Mouse (Mus musculus) MEL (cell line): ENCODE measurements around the gene Cadps2. TPM values are rescaled to one million over a fixed set of nuclear protein-coding genes. Genes with fewer than 3 reads are reported as not detected.

Source experiments
- DNase-seq: peaks from one replicate; pipeline ENCODE4 v3.0.0; 2011; ENCODE audit warnings: low read depth, low spot score
- H3K27ac ChIP-seq: 2 replicates; pipeline ENCODE4 v1.5.1; 2012; ENCODE audit warnings: low read depth, mild to moderate bottlenecking, control low read depth, low read length, moderate library complexity; ENCODE audit not compliant: control insufficient read depth
- H3K27me3 ChIP-seq, 2 experiments: fragments of 150-350 bp in 1 of 2; sonication (generic) in 1 of 2; 2 replicates each; pipeline ENCODE4 v1.6.1; 2012; ENCODE audit warnings: low read length in 2 of 2, mild to moderate bottlenecking in 2 of 2, improper control_type of control experiment in 1 of 2, moderate library complexity in 1 of 2; ENCODE audit not compliant: insufficient read depth in 2 of 2, control insufficient read depth in 1 of 2
- H3K36me3 ChIP-seq, 2 experiments: 2 replicates each; pipeline ENCODE4 v1.6.1; 2012 to 2014; ENCODE audit warnings: low read length in 2 of 2, improper control_type of control experiment in 1 of 2, inconsistent platforms in 1 of 2, mild to moderate bottlenecking in 1 of 2; ENCODE audit not compliant: insufficient read depth in 2 of 2, control insufficient read depth in 1 of 2
- H3K4me1 ChIP-seq, 2 experiments: fragments of 150-350 bp in 1 of 2; sonication (generic) in 1 of 2; 2 replicates each; pipeline ENCODE4 v1.6.1; 2012; ENCODE audit warnings: low read length in 2 of 2, improper control_type of control experiment in 1 of 2, mild to moderate bottlenecking in 1 of 2; ENCODE audit not compliant: insufficient read depth in 2 of 2, control insufficient read depth in 1 of 2
- H3K4me3 ChIP-seq, 2 experiments: fragments of 150-350 bp in 1 of 2; sonication (generic) in 1 of 2; 2 replicates each; pipeline ENCODE4 v1.5.1; 2012; ENCODE audit warnings: low read depth in 2 of 2, low read length in 2 of 2, mild to moderate bottlenecking in 2 of 2, moderate library complexity in 2 of 2, control low read depth in 1 of 2, improper control_type of control experiment in 1 of 2; ENCODE audit not compliant: control insufficient read depth in 1 of 2, insufficient read depth in 1 of 2
- H3K79me2 ChIP-seq: 2 replicates; pipeline ENCODE4 v1.6.1; 2012; ENCODE audit warnings: mild to moderate bottlenecking, low read length, moderate library complexity; ENCODE audit not compliant: control insufficient read depth, poor library complexity, insufficient read depth
- H3K9ac ChIP-seq: 2 replicates; pipeline ENCODE4 v1.6.1; 2012; ENCODE audit warnings: low read depth, mild to moderate bottlenecking, control low read depth, low read length, moderate library complexity; ENCODE audit not compliant: control insufficient read depth, poor library complexity, severe bottlenecking
- H3K9me3 ChIP-seq: fragments of 150-350 bp; sonication (generic); replicated peaks from 2 replicates; pipeline ENCODE4 v1.6.1; 2012; ENCODE audit warnings: mild to moderate bottlenecking, low read length, improper control_type of control experiment, moderate library complexity; ENCODE audit not compliant: insufficient read depth
- EP300 ChIP-seq, 2 experiments: IDR thresholded peaks; 2 replicates each; pipeline ENCODE4 v1.6.1; 2011; ENCODE audit warnings: improper control_type of control experiment in 2 of 2, low read length in 2 of 2, low read depth in 1 of 2, mild to moderate bottlenecking in 1 of 2
- JUND ChIP-seq: IDR thresholded peaks from 2 replicates; pipeline ENCODE4 v1.6.1; 2011; ENCODE audit warnings: low read depth, mild to moderate bottlenecking, improper control_type of control experiment, low read length
- MAFK ChIP-seq: IDR thresholded peaks from 2 replicates; pipeline ENCODE4 v1.6.1; 2011; ENCODE audit warnings: low read depth, mild to moderate bottlenecking, low read length, improper control_type of control experiment, borderline replicate concordance
- MEF2A ChIP-seq: IDR thresholded peaks from 2 replicates; pipeline ENCODE4 v1.6.1; 2014; ENCODE audit warnings: low read depth, mild to moderate bottlenecking, inconsistent platforms, low read length, improper control_type of control experiment; ENCODE audit not compliant: poor library complexity, insufficient replicate concordance, severe bottlenecking; ENCODE audit errors: extremely low read depth
- MYB ChIP-seq: IDR thresholded peaks from 2 replicates; pipeline ENCODE4 v1.6.1; 2011; ENCODE audit warnings: mild to moderate bottlenecking, low read depth, low read length, improper control_type of control experiment
- MYC ChIP-seq: IDR thresholded peaks from 2 replicates; pipeline ENCODE4 v1.6.1; 2011; ENCODE audit warnings: low read depth, mild to moderate bottlenecking, low read length, improper control_type of control experiment, moderate library complexity
- POLR2AphosphoS2 ChIP-seq: IDR thresholded peaks from 2 replicates; pipeline ENCODE4 v1.6.1; 2011; ENCODE audit warnings: low read length, improper control_type of control experiment
- POLR2AphosphoS5 ChIP-seq: IDR thresholded peaks from 2 replicates; pipeline ENCODE4 v1.6.1; 2012; ENCODE audit warnings: low read depth, borderline replicate concordance, mild to moderate bottlenecking, inconsistent platforms, low read length, moderate library complexity, mixed read lengths
- RAD21 ChIP-seq: IDR thresholded peaks from 2 replicates; pipeline ENCODE4 v1.6.1; 2011; ENCODE audit warnings: mild to moderate bottlenecking, low read depth, low read length, improper control_type of control experiment
- SIN3A ChIP-seq: IDR thresholded peaks from 2 replicates; pipeline ENCODE4 v1.6.1; 2012; ENCODE audit warnings: low read length, improper control_type of control experiment, inconsistent platforms
- TCF12 ChIP-seq: IDR thresholded peaks from 2 replicates; pipeline ENCODE4 v1.6.1; 2014; ENCODE audit warnings: low read depth, mild to moderate bottlenecking, inconsistent platforms, low read length, improper control_type of control experiment, moderate library complexity
- USF1 ChIP-seq: IDR thresholded peaks from 2 replicates; pipeline ENCODE4 v1.6.1; 2014; ENCODE audit warnings: low read depth, mild to moderate bottlenecking, inconsistent platforms, low read length, improper control_type of control experiment, moderate library complexity
- USF2 ChIP-seq, 2 experiments: IDR thresholded peaks; 2 replicates each; pipeline ENCODE4 v1.6.1; 2011 to 2012; ENCODE audit warnings: improper control_type of control experiment in 2 of 2, low read length in 2 of 2, borderline replicate concordance in 1 of 2, inconsistent platforms in 1 of 2, low read depth in 1 of 2, mild to moderate bottlenecking in 1 of 2; ENCODE audit not compliant: insufficient read depth in 1 of 2
- ZC3H11A ChIP-seq: IDR thresholded peaks from 2 replicates; pipeline ENCODE4 v1.6.1; 2012; ENCODE audit warnings: low read depth, mild to moderate bottlenecking, inconsistent platforms, low read length, improper control_type of control experiment
- ZKSCAN1 ChIP-seq: IDR thresholded peaks from 2 replicates; pipeline ENCODE4 v1.6.1; 2012; ENCODE audit warnings: low read depth, mild to moderate bottlenecking, inconsistent platforms, low read length, improper control_type of control experiment, moderate library complexity
- polyA plus RNA-seq, 2 experiments: library from polyadenylated mRNA; stranded (reverse) in 1 of 2; unstranded in 1 of 2; fragments of >175 nt in 1 of 2; fragments of >200 nt in 1 of 2; gene quantifications; 2 replicates each; pipeline versions ENCODE4 v1.2.1 to v1.2.4; 2012; ENCODE audit warnings: low replicate concordance in 2 of 2, low read depth in 1 of 2; ENCODE audit not compliant: insufficient read length in 2 of 2, insufficient read depth in 1 of 2, missing spikeins in 1 of 2
- total RNA-seq: library from RNA; depleted of rRNA; stranded (reverse); fragments of 300-350 nt; gene quantifications from 2 replicates; pipeline ENCODE4 v1.2.3, GENCODE M21; 2012

The Cadps2 gene
- total and polyA plus RNA-seq, 3 experiments, result not detected

DNA sequence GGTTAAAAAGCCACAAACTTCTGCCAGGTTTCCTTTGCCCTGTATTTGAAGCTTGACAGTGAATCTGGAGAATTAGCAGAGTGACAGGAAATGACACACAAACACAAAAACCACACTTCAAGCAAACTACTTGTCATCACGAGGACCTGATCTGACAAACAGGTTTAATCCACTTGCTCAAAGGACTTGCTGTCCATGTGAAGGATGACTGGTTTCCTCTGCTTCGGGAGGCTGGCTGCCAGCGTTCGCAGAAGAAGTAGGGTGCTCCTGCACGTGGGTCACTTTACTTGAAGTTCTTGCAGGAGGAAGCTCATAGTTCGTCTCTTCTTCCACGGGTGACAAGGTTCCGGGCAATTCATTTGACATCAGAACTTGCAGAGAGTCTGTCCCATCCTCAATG is 190.5 kb downstream of the Cadps2 start:
- H3K4me3 ChIP-seq, result no peak overlapping the region

DNA sequence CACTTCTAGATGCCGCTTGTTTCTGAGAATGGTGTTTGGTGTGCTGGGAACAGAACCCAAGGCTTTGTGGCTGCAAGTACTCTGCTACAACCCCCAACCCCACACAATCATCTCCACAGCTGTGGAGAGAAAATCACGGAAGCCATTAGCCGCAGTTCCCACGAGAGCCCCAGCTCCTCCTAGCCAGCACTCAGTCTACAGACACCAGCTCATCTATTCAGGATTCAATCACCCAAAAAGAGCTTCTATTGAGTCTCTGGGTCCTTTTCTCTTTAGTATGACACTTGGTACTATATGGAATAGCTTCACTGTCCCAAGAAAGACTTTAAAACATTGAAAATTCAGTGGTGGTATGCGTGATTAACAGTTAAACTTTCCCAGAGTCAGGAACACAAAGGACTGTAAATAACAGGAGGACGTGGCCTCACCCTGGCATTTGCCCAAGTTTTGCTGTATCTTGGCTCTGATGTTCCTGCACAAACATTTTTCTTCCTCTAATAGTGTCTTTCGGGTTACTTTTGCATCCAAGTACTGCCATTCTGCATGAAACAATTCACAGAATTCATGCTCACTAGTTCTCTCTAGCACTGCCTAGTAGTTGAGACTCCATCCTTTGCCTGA is 191.5 kb downstream of the Cadps2 start:
- Histone ChIP-seq H3K9me3 (no peaks in the 10 kb centered on the region), H3K27me3 (no peaks in the 10 kb centered on the region), H3K4me1 (no peaks in the 10 kb centered on the region), H3K79me2 (no peaks in the 10 kb centered on the region), H3K27ac (no peak overlapping the region), H3K4me3 (no peak overlapping the region), H3K9ac (no peak overlapping the region), H3K36me3 (no peaks in the 10 kb centered on the region)
- TF ChIP-seq MYC (no peak), USF2 (IDR thresholded peaks at IDR 0.05; ENCODE audit: borderline replicate concordance in 1 of 2, insufficient read depth in 1 of 2, low read depth in 1 of 2, low read length in 2 of 2) (no peak), MAFK (no peak), SIN3A (no peak), USF1 (no peak), TCF12 (no peak), EP300 (IDR thresholded peaks at IDR 0.05; ENCODE audit: low read depth in 1 of 2, low read length in 2 of 2) (no peak), RAD21 (no peak), POLR2AphosphoS5 (no peak)
- DNase-seq, result no peak

More for the DNA sequence above, 190.5 kb downstream of the Cadps2 start:
- no peak overlapping the region for H3K27ac ChIP-seq
- no peaks in the 10 kb centered on the region for H3K36me3 ChIP-seq
- H3K79me2 ChIP-seq, result no peaks in the 10 kb centered on the region
- H3K4me1 ChIP-seq, result no peaks in the 10 kb centered on the region
- no peak for DNase-seq
- no peak overlapping the region for H3K9ac ChIP-seq
- H3K9me3 ChIP-seq, result no peaks in the 10 kb centered on the region
- TF ChIP-seq MYC, result no peak
- TF ChIP-seq SIN3A, result no peak
- TF ChIP-seq POLR2AphosphoS2, result no peak
- no peak for TF ChIP-seq EP300 (IDR thresholded peaks at IDR 0.05; ENCODE audit: low read depth in 1 of 2, low read length in 2 of 2)
- no peak for TF ChIP-seq USF2 (IDR thresholded peaks at IDR 0.05; ENCODE audit: borderline replicate concordance in 1 of 2, insufficient read depth in 1 of 2, low read depth in 1 of 2, low read length in 2 of 2)
- TF ChIP-seq MEF2A, result no peak
- no peaks in the 10 kb centered on the region for H3K27me3 ChIP-seq

DNA sequence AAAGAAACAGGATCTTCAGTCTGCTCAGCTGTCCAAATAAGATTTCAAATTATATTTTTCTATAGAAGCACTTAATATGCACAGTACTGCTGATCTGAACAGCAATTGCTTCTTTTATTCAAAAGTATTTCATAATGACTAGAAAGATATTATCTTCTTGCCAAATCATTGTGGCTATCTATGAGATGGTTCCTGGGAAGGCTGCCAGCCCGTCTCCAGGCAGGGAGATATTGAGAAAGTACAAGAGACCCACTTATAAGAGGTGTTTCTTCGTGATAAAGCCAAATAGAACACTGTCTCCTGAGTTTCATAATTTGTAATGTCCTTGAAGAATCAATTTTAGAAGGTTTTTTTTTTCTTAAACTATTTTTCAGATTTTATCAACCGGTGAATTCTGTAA is 202.1 kb downstream of the Cadps2 start:
- Histone ChIP-seq H3K27ac (no peak overlapping the region), H3K9ac (no peak overlapping the region), H3K79me2 (no peaks in the 10 kb centered on the region), H3K9me3 (no peaks in the 10 kb centered on the region), H3K36me3 (no peaks in the 10 kb centered on the region), H3K4me1 (no peaks in the 10 kb centered on the region), H3K27me3 (no peaks in the 10 kb centered on the region), H3K4me3 (no peak overlapping the region)
- DNase-seq, result no peak
- TF ChIP-seq ZKSCAN1 (no peak), MYB (no peak), ZC3H11A (no peak), JUND (no peak), USF2 (IDR thresholded peaks at IDR 0.05; ENCODE audit: borderline replicate concordance in 1 of 2, insufficient read depth in 1 of 2, low read depth in 1 of 2, low read length in 2 of 2) (no peak), SIN3A (no peak)
